Mouse (Mus musculus) liver, embryonic 14.5 days (tissue): ENCODE measurements at regions not wholly inside any gene's neighbourhood (a gene's known extent, or its start where the extent isn't known, plus 50 kb on each side); places are given as distances from the start of the nearest gene placed in this dataset.

Experiments
- CTCF ChIP-seq: IDR thresholded peaks from 2 replicates; pipeline ENCODE4 v1.5.1; 2016; ENCODE audit warnings: antibody characterized with exemption, low read depth, control low read depth
- EP300 ChIP-seq: IDR thresholded peaks from 2 replicates; pipeline ENCODE4 v1.6.1; 2016; ENCODE audit warnings: antibody characterized with exemption, low read depth

DNA sequence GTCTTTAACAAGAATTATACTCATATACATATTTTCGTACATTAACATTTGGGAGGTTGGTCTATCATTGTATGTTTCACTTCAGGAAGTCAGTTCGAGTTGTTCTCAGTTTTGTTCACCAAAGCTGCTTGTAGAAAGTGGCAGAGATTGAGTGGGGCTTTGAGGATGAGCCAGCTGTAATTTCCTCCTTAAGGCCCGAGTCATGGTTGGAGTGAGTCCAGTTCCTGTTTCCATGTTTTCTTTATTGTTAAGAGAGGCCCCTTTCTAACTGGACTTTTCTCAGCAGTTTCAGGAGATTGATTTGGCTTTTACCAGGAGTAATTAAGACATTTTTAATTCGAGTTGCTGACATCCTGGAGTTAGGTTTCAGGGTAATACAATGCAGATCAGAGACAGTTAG is 107.7 kb downstream of the Ccdc71l start:
- TF ChIP-seq CTCF (no peak), EP300 (no peak)
